Mouse (Mus musculus) spleen, adult 2 months (tissue): Measurements from ENCODE around the gene Cse1l.

ENCODE experiments used
- CTCF ChIP-seq: fragments of 200-500 bp; IDR thresholded peaks from 2 replicates; pipeline ENCODE4 v1.5.1; 2011; ENCODE audit warnings: mild to moderate bottlenecking, inconsistent platforms; ENCODE audit not compliant: insufficient read depth, insufficient read length, insufficient replicate concordance; ENCODE audit errors: extremely low read depth
- POLR2A ChIP-seq: fragments of 200-500 bp; IDR thresholded peaks from 2 replicates; pipeline ENCODE4 v1.6.1; 2011; ENCODE audit warnings: low read depth, low read length, inconsistent platforms

DNA sequence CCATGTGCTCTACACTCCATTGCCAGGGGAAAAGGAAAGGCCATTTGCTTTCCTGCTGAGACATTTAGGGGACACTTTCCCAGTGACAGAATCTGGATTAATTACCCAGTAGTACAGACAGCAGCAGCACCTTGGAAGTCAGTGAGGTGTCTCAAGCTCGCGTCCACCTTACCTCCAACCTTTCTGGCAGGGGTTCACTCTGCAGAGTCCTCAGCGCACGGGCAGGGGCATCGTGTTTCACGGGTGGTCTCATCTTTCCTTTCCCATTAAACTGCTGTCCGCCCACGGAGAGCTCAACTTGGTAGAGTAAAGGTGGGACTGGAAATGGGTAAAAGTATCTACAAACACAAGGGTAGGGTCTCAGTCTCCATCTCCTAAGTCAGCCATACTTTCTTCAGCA lies 57.4 kb downstream of the Cse1l start:
- no peak for TF ChIP-seq POLR2A
- TF ChIP-seq CTCF: no peak
